Mouse (Mus musculus) CH12.LX (cell line): Measurements from ENCODE around the gene Wnt6. TPM values are rescaled to one million over a fixed set of nuclear protein-coding genes. Genes with fewer than 3 reads are reported as not detected.
A peak's percentile ranks its signal among the peaks of the same experiment; 100 is the strongest.

Experiments used
- DNase-seq: peaks from one replicate; pipeline ENCODE4 v3.0.0-alpha.2; 2013; ENCODE audit errors: extremely low read depth
- H3K27ac ChIP-seq: 2 replicates; pipeline ENCODE4 v1.5.1; 2012; ENCODE audit warnings: low read depth, mild to moderate bottlenecking, control low read depth, moderate library complexity; ENCODE audit not compliant: insufficient read depth
- H3K27me3 ChIP-seq: replicated peaks from 2 replicates; pipeline ENCODE3; 2012; ENCODE audit warnings: inconsistent platforms
- H3K36me3 ChIP-seq, 2 experiments: replicated peaks in 1 of 2; 2 replicates each; pipeline versions ENCODE3 to v1.6.1; 2012; ENCODE audit warnings: inconsistent platforms in 1 of 2, low read length in 1 of 2, mild to moderate bottlenecking in 1 of 2, mixed read lengths in 1 of 2, moderate library complexity in 1 of 2; ENCODE audit not compliant: control insufficient read depth in 1 of 2, insufficient read depth in 1 of 2
- H3K4me1 ChIP-seq, 2 experiments: 2 replicates each; pipeline ENCODE4 v1.6.1; 2012; ENCODE audit warnings: inconsistent platforms in 1 of 2, moderate library complexity in 1 of 2; ENCODE audit not compliant: insufficient read depth in 2 of 2, control insufficient read depth in 1 of 2
- H3K4me2 ChIP-seq: 2 replicates; pipeline ENCODE4 v1.6.1; 2012; ENCODE audit warnings: low read depth, mild to moderate bottlenecking, control low read depth; ENCODE audit not compliant: poor library complexity, insufficient read depth, severe bottlenecking
- H3K4me3 ChIP-seq, 3 experiments: fragments of 150-350 bp in 1 of 3; sonication (generic) in 1 of 3; replicated peaks in 1 of 3; 2 replicates each; pipeline versions ENCODE3 to v1.5.1; 2011 to 2012; ENCODE audit warnings: low read depth in 2 of 3, low read length in 2 of 3, mild to moderate bottlenecking in 2 of 3, moderate library complexity in 2 of 3, control low read depth in 1 of 3, improper control_type of control experiment in 1 of 3, inconsistent platforms in 1 of 3, mixed read lengths in 1 of 3; ENCODE audit not compliant: poor library complexity in 1 of 3
- H3K79me2 ChIP-seq: replicated peaks from 2 replicates; pipeline ENCODE4 v1.6.1; 2012; ENCODE audit warnings: mild to moderate bottlenecking, moderate library complexity; ENCODE audit not compliant: control insufficient read depth, poor library complexity, insufficient read depth, severe bottlenecking; ENCODE audit errors: extremely low read depth
- H3K9ac ChIP-seq: 2 replicates; pipeline ENCODE4 v1.6.1; 2012; ENCODE audit warnings: low read depth, mild to moderate bottlenecking, control low read depth, moderate library complexity; ENCODE audit not compliant: insufficient read depth
- H3K9me3 ChIP-seq: replicated peaks from 2 replicates; pipeline ENCODE3; 2012; ENCODE audit warnings: low read length, inconsistent platforms, mixed read lengths
- CHD1 ChIP-seq: IDR thresholded peaks from 2 replicates; pipeline ENCODE4 v1.6.1; 2012; ENCODE audit warnings: low read depth, low read length, improper control_type of control experiment, inconsistent platforms
- CTCF ChIP-seq, 2 experiments: IDR thresholded peaks in 1 of 2; conservative IDR thresholded peaks in 1 of 2; 2 replicates each; pipeline ENCODE4 v1.5.1; 2011 to 2012; ENCODE audit warnings: low read depth in 2 of 2, low read length in 2 of 2, improper control_type of control experiment in 1 of 2, inconsistent platforms in 1 of 2, mild to moderate bottlenecking in 1 of 2, moderate library complexity in 1 of 2
- ELF1 ChIP-seq: IDR thresholded peaks from 2 replicates; pipeline ENCODE4 v1.6.1; 2014; ENCODE audit warnings: low read depth, mild to moderate bottlenecking, inconsistent platforms, low read length, improper control_type of control experiment
- ETS1 ChIP-seq: conservative IDR thresholded peaks from 2 replicates; pipeline ENCODE4 v1.6.1; 2012; ENCODE audit warnings: low read depth, mild to moderate bottlenecking, inconsistent platforms, low read length, improper control_type of control experiment, moderate library complexity
- GABPA ChIP-seq: IDR thresholded peaks from 2 replicates; pipeline ENCODE4 v1.6.1; 2012; ENCODE audit warnings: low read depth, low read length, improper control_type of control experiment, inconsistent platforms; ENCODE audit not compliant: insufficient replicate concordance
- IRF4 ChIP-seq: IDR thresholded peaks from 2 replicates; pipeline ENCODE4 v1.6.1; 2014; ENCODE audit warnings: low read depth, mild to moderate bottlenecking, inconsistent platforms, low read length, improper control_type of control experiment
- POLR2A ChIP-seq: IDR thresholded peaks from 2 replicates; pipeline ENCODE4 v1.6.1; 2011; ENCODE audit warnings: low read depth, mild to moderate bottlenecking, improper control_type of control experiment, low read length
- RAD21 ChIP-seq: IDR thresholded peaks from 2 replicates; pipeline ENCODE4 v1.6.1; 2011; ENCODE audit warnings: low read depth, mild to moderate bottlenecking, low read length, improper control_type of control experiment, moderate library complexity
- SMC3 ChIP-seq: IDR thresholded peaks from 2 replicates; pipeline ENCODE4 v1.6.1; 2011; ENCODE audit warnings: low read depth, low read length, improper control_type of control experiment
- TCF12 ChIP-seq: IDR thresholded peaks from 2 replicates; pipeline ENCODE4 v1.6.1; 2014; ENCODE audit warnings: low read depth, mild to moderate bottlenecking, inconsistent platforms, low read length, improper control_type of control experiment
- UBTF ChIP-seq: IDR thresholded peaks from 2 replicates; pipeline ENCODE4 v1.6.1; 2012; ENCODE audit warnings: low read depth, mild to moderate bottlenecking, inconsistent platforms, low read length, improper control_type of control experiment, moderate library complexity
- USF2 ChIP-seq: conservative IDR thresholded peaks from 2 replicates; pipeline ENCODE4 v1.6.1; 2011; ENCODE audit warnings: low read depth, low read length, improper control_type of control experiment
- ZKSCAN1 ChIP-seq: IDR thresholded peaks from 2 replicates; pipeline ENCODE4 v1.6.1; 2012; ENCODE audit warnings: low read depth, inconsistent platforms, low read length, improper control_type of control experiment, borderline replicate concordance
- dilution Hi-C: fragments of 300-500 bp; cut with MboI; formaldehyde crosslinking; loops from 2 replicates; pipeline ENCODE4 v1.14.3; 2020; ENCODE audit warnings: low sequenced_read_pairs; ENCODE audit not compliant: extremely low pct_unique_long_range_greater_than_20kb, extremely low pct_ligation_motif_present
- in situ Hi-C: fragments of 300-500 bp; cut with MboI; formaldehyde crosslinking; loops from 3 replicates; pipeline ENCODE4 v1.14.3; 2019; ENCODE audit warnings: low sequenced_read_pairs, low pct_ligation_motif_present, low pct_unique_long_range_greater_than_20kb, mixed read lengths
- polyA plus RNA-seq: library from polyadenylated mRNA; unstranded; fragments of >175 nt; gene quantifications from 2 replicates; pipeline ENCODE4 v1.2.1, GENCODE M21; 2012; ENCODE audit warnings: low read depth; ENCODE audit not compliant: insufficient read length
- total RNA-seq, 2 experiments: library from RNA; depleted of rRNA; stranded (reverse); fragments of 300-350 nt in 1 of 2; fragments of >200 nt in 1 of 2; gene quantifications; 2 replicates each; pipeline ENCODE4 v1.2.3; 2012 to 2014

The Wnt6 gene
- total and polyA plus RNA-seq, 3 experiments, result 0.67 to 3.4 (median 1.7) TPM

DNA sequence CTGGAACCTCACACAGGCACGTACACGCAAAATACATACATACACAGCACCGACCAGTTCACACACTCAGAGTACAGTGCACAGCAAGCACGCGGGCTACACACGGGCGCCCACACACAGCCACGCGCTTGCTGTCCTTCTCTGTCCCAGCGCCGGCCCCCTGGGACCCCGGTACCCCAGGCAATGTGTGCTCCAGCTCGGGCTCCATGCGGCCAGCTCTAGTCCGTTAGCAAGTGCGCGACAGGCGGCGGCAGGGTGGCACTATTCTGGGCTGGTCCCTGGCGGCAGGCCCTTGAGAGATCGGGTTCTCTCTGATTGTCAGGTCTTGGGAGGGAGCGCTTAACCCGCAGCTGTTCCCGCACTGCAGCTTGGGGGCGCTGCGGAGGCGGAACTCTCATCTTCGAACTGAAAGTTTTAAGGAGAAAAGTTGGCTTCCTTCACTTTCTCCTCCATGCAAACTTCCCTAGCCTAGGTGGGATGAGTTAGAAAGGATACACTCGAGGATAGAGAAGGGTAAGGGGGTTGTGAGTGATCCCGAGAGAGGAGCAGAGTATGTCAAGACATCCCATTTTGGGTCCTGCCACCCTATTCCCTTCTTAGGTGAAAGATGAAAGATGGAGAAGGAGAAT lies 22.9 kb upstream of the Wnt6 start, which contains the start of gene Prkag3:
Gene Prkag3 (minus strand): TSS at position 579 of the 629 bp plus-strand sequence.
- no peak within 1 kb of the TSS for H3K27ac ChIP-seq
- peaks cover 15 to 23% of the 10 kb centered on the region in 2 experiments for H3K4me1 ChIP-seq
- no peak within 1 kb of the TSS for H3K9ac ChIP-seq
- peak within 1 kb of the TSS in 2 of 3 experiments; percentile 21 to 39 for H3K4me3 ChIP-seq
- H3K9me3 ChIP-seq, result no peaks in the 10 kb centered on the region
- H3K4me2 ChIP-seq, result peak within 1 kb of the TSS; percentile 30
- dilution Hi-C loops, result no loop called here
- in situ Hi-C loops, result no loop called here
- H3K36me3 ChIP-seq, result no peaks in the 10 kb centered on the region
- no peaks in the 10 kb centered on the region for H3K79me2 ChIP-seq
- peaks cover 10% of the 10 kb centered on the region for H3K27me3 ChIP-seq
- peak; percentile 50 for DNase-seq
- TF ChIP-seq CTCF (conservative IDR thresholded peaks at IDR 0.05 in 1 of 2, IDR thresholded peaks at IDR 0.05 in 1 of 2; ENCODE audit: low read depth in 2 of 2, low read length in 2 of 2), result peak in 1 of 2 experiments; percentile 82; a peak in 2 of 4 replicates
- TF ChIP-seq RAD21, result peak; percentile 16
- peak; percentile 47 for TF ChIP-seq SMC3
- TF ChIP-seq IRF4, result 0 out of 2 replicates have a peak, but pooled peaks have one; percentile 15
- TF ChIP-seq CHD1, result no peak
- peak; percentile 91; the same call in 1 of the 2 replicates for TF ChIP-seq UBTF
- no peak for TF ChIP-seq ETS1
- TF ChIP-seq ELF1, result 0 out of 2 replicates have a peak, but pooled peaks have one; percentile 45
- TF ChIP-seq, all 38 proteins: peak for 6

DNA sequence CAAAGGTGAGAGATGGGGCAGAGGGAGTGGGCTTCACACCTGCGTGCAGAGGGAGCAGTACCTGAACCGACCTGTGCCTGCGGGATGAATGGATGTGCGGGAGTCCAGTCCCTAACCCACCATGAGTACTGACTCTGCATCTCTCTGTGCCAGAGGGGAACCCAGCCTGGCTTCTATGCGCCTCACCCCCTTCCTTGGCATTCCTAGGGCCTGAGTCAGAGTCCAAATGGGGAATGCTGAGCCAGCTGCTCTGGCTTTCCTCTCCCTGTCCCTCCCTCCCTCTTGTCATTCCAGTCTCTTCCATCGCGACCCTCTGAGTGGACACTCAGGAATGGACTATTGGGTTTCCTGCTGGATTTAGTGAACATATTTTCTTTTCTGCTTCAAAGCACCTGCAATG lies 22.4 kb upstream of the Wnt6 start:
- TF ChIP-seq TCF12 (no peak), ELF1 (no peak), ZKSCAN1 (no peak), POLR2A (no peak), USF2 (no peak), GABPA (no peak), UBTF (no peak)
- H3K36me3 ChIP-seq, result no peaks in the 10 kb centered on the region
- peaks cover 21 to 28% of the 10 kb centered on the region in 2 experiments for H3K4me1 ChIP-seq
- H3K27me3 ChIP-seq, result peaks cover 10% of the 10 kb centered on the region
- no peak for DNase-seq
- H3K27ac ChIP-seq, result no peak overlapping the region
- no peak overlapping the region for H3K9ac ChIP-seq
- in situ Hi-C loops (no loop called here), dilution Hi-C loops (no loop called here)
- H3K9me3 ChIP-seq, result no peaks in the 10 kb centered on the region
- no peaks in the 10 kb centered on the region for H3K79me2 ChIP-seq
- H3K4me3 ChIP-seq, result peak overlapping the region in 1 of 3 experiments; percentile 2
- peak overlapping the region; percentile 30 for H3K4me2 ChIP-seq
